Mouse (Mus musculus) gastrocnemius, adult 8-10 months (tissue): Measurements from ENCODE around the gene Akt1. TPM values are rescaled to one million over a fixed set of nuclear protein-coding genes. Genes with fewer than 3 reads are reported as not detected.

Source experiments
- DNase-seq, 2 experiments: peaks; one replicate each; pipeline ENCODE4 v3.0.0; 2022; ENCODE audit warnings: low spot score in 2 of 2
- total RNA-seq, 4 experiments: library from RNA; stranded (reverse); gene quantifications; 2 replicates each; pipeline ENCODE4 v1.2.4; 2022

Akt1 gene
- total RNA-seq: 10 to 100 TPM; 41.6 to 42.5 (median 42.0) TPM

GRCm38 (mm10) chr12:112674132-112675011 is at the start of gene Akt1:
Gene Akt1 (minus strand): TSS chr12:112674884.
- DNase-seq: peak in 1 of 2 experiments; percentile 42

- DNase-seq: peak in 1 of 2 experiments; percentile 41
Observed at GRCm38 (mm10) chr12:112724077-112724805, 49.6 kb upstream of the Akt1 start.

- no peak for DNase-seq
Observed at GRCm38 (mm10) chr12:112723445-112723844, 48.8 kb upstream of the Akt1 start.

DNA sequence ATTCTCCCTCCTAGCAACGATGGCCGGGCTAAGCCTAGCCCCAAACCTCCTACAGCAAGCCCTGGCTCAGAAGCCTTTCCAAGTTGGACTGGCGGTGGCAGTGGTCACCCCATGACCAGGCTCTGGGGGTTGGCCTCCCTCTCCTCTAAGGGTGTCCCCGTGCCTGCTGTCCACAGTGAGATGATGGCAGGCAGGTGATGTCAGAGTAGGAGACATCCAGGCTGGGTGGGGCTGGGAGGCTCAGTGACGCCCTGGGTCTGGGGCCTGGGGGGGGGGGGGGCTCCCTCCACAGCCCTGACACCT is 48.3 kb upstream of the Akt1 start:
- DNase-seq: no peak

DNA sequence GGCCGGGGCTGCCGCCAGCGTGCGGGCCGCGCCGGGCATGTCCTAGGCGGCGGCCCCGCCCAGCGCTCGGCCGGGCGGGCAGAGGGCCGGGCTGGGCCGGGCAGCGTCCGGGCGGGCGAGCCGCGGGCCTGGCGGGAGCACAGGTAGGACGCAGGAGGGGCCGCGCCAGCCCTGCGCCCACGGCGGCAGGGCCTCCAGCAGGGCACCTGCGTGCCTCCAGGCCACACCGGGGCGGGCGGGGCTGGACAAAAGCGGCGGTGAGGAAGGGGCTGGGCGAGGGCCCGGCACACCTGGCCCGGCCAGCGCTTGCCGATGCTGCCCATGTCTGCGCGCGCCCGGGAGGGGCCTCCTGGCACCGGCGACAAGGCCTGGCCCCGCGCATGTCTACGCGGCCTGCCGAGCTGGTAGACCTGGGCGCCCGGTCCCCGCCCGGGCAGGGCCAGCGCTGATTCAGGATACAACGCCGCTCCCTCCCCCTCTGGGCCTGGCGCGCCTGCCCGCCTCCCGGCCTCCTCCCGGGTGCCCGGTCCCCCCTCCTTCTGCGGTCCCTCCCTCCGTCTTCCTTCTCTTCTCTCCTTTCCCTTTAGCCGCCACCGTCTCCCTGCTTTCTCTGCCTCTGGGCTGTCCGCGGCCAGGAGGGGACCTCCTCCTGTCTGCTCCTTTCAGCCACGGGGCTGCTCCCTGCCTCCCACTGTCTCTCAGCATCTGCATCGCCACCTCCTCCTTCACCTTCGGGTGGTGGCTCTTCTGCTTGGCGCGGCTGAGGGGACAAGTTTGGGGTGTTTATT is 47.8 kb upstream of the Akt1 start:
- peak in 1 of 2 experiments; percentile 48 for DNase-seq

- DNase-seq: no peak
Observed at GRCm38 (mm10) chr12:112721424-112722239, 46.9 kb upstream of the Akt1 start.

- no peak for DNase-seq
Observed at GRCm38 (mm10) chr12:112720890-112721423, 46.3 kb upstream of the Akt1 start.

GRCm38 (mm10) chr12:112720216-112720615 is 45.5 kb upstream of the Akt1 start, which contains the start of gene Cep170b:
Gene Cep170b (plus strand): TSS chr12:112720455.
- DNase-seq: no peak

GRCm38 (mm10) chr12:112718995-112719394 is 44.3 kb upstream of the Akt1 start:
- no peak for DNase-seq

DNA sequence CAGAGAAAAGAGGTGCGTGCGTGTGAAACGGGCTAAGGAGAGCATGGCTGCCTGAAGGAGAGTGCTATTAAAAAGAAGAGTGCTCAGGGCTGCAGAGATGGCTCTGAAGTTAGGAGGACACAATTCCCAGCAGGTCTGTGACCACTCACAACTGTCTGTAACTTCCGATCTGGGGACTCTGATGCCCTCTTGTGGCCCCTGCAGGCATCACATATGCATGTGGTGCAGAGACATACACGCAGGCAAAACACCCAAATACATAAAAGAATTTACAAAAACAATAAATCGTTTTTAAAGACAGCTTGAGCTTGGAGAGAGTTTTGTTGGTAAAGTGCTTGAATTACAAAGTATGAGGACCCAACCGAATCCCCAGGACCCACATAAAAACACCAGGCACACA is 42.5 kb upstream of the Akt1 start:
- no peak for DNase-seq

DNA sequence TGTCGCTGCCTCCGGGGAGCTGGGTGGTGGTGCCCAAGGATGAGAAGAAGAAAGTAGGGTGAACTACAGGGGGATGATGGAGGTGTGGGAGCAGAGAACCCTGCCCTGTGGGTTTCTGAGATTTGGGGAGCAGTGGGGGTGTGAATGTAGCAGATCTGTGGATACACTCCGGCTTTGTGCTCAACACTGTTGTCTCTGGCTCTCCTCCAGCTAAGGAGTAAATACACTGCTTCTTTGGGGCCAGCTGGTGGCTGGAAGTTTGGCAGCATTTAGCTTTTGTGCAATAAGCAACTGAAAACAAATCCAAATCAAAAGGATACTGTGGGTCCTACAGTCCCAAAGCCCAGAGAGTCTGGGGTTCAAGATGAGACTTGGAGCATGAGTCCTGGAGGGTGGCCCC is 39.3 kb upstream of the Akt1 start:
- DNase-seq: no peak

- no peak for DNase-seq
Observed at GRCm38 (mm10) chr12:112707573-112707869, 32.8 kb upstream of the Akt1 start.

DNA sequence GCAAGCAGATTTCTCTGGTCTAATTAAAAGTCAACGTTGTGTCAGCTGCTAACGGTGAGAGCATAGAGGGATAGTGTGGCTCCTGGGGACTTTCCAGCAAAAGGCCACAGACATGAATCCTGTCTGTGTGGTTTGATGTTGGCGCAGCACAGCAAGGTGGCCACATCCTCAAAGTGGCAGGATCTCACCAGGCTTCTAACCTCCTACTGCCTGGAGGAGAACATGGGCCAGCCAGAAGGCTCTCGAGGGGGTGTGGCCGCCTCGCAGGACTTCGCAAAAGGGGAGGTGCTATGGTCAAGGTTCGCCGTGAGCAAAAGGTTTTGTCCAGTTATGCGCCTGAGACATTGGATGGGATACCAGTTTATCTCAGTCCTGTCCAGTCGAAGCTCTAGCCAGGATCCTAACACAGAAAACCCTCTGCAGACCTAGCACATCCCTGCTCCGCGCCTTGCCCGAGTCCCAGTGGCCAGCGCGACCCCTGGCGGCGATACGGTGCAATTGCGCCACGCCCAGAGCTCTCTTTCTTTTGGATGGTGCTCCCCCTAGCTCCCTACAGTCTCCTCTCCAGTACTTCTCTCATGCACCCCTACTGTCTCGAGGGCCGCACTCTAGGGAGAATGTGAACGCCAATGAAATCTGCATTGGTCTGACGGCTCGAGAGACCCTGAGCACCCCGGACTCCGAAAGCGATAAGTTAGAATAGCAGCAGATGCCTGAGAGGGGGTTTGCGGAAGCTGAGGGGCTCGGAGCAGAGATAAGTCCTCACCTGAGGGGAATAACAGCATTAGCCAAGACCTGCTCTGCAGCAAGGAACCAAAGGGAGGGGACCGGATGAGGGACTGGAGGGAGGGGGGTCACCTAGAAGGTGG is 32.3 kb upstream of the Akt1 start:
- DNase-seq: peak; percentile 78 to 80

GRCm38 (mm10) chr12:112702374-112703320 is 28.0 kb upstream of the Akt1 start:
- no peak for DNase-seq

- peak in 1 of 2 experiments; percentile 47 for DNase-seq
Observed at GRCm38 (mm10) chr12:112700522-112700921, 25.8 kb upstream of the Akt1 start.

GRCm38 (mm10) chr12:112696806-112697425 is 22.2 kb upstream of the Akt1 start:
- no peak for DNase-seq

DNA sequence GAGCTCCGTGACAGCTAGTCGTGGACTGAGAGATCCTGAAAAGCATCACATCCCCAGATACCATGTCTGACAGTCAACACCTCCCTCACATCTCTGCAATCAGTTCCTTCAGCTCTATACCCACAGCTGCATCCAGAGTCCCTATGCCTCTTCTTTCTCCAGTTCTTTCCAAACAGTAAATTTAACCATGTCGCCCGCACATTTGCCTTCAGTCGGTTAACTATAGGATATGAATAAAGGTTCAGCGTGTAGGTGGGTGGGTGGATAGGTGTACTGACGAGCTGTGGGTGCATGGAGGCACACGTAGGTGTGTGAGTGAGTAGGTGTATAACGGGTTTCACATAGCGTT is 19.4 kb upstream of the Akt1 start:
- DNase-seq: no peak
